Comparison of ENCODE assay signal across 25 mouse cellular contexts in the genomic region with DNA sequence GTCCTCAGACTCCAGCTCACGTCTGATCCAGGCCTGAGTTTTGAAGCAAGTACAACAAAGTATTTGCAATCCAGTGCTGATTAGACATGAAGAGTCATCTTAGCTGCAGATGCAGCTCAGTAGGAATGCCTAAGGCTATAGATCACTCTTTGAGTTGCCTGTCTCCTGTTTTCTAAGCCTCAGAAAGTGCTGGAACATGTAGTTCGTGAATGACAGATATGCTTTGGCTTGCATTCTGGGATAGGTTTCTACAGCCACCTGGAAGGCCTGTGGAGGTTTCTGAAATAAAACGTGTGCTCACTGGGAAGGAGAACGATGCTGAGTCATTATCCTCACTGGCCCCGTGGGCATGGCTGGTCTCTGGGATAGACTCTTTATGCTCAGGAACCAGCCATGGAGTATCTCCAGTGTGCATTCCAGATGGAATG. TPM values are rescaled to one million over a fixed set of nuclear protein-coding genes. Genes with fewer than 3 reads are reported as not detected.
A peak's percentile ranks its signal among the peaks of the same experiment; 100 is the strongest.
DNase-seq lines count a peak whose midpoint lies in the region; ATAC-seq lines count a peak whose summit lies in the region.
"Had no signal": no experiment of that assay in that cellular context is flagged by ENCODE, and none has a peak within 500 bp of the region (broad histone marks: within the 10 kb centered on the region; RNA-seq: fewer than 3 reads in every experiment).

No protein-coding gene starts in this region.

- H3K27ac ChIP-seq in heart, embryonic 10.5 days = no peak overlapping the region; the same call in 1 of the 2 replicates
- H3K27ac ChIP-seq in midbrain, embryonic 11.5 days (ENCODE audit: low read depth, low read length) = no peak overlapping the region
- H3K27ac ChIP-seq in midbrain, embryonic 10.5 days (replicated peaks) = no peak overlapping the region
- H3K27ac ChIP-seq in hindbrain, embryonic 14.5 days = no peak overlapping the region
- H3K27ac ChIP-seq: forebrain, embryonic 12.5 days; hindbrain, embryonic 10.5 days; hindbrain, postnatal 0 days; liver, embryonic 12.5 days; midbrain, embryonic 15.5 days; neural tube, embryonic 12.5 days had no signal

- no peak overlapping the region for H3K9ac ChIP-seq in midbrain, embryonic 11.5 days (ENCODE audit: low read length)
- no peak overlapping the region for H3K9ac ChIP-seq in hindbrain, embryonic 14.5 days
- H3K9ac ChIP-seq: forebrain, embryonic 12.5 days; kidney, embryonic 15.5 days; liver, embryonic 12.5 days; midbrain, embryonic 15.5 days; neural tube, embryonic 12.5 days; stomach, embryonic 15.5 days had no signal

- peaks cover 58% of the 10 kb centered on the region for H3K4me1 ChIP-seq in heart, embryonic 10.5 days
- H3K4me1 ChIP-seq in midbrain, embryonic 11.5 days (ENCODE audit: control insufficient read depth, insufficient read depth, low read length) = peaks cover 8% of the 10 kb centered on the region
- peaks cover 28% of the 10 kb centered on the region for H3K4me1 ChIP-seq in midbrain, embryonic 10.5 days
- peaks cover 8% of the 10 kb centered on the region; the same call in 1 of the 2 replicates for H3K4me1 ChIP-seq in hindbrain, embryonic 14.5 days (replicated peaks; ENCODE audit: control insufficient read depth, insufficient read depth, low read length)
- H3K4me1 ChIP-seq: stomach, embryonic 15.5 days had no signal

- no peaks in the 10 kb centered on the region for H3K36me3 ChIP-seq in heart, embryonic 10.5 days
- H3K36me3 ChIP-seq in midbrain, embryonic 11.5 days (ENCODE audit: control insufficient read depth, insufficient read depth, low read length) = no peaks in the 10 kb centered on the region
- H3K36me3 ChIP-seq in midbrain, embryonic 10.5 days = no peaks in the 10 kb centered on the region
- no peaks in the 10 kb centered on the region for H3K36me3 ChIP-seq in hindbrain, embryonic 14.5 days (replicated peaks; ENCODE audit: control insufficient read depth, insufficient read depth)
- H3K36me3 ChIP-seq: forebrain, embryonic 12.5 days; hindbrain, embryonic 10.5 days; kidney, embryonic 15.5 days; liver, embryonic 12.5 days; midbrain, embryonic 15.5 days; neural tube, embryonic 12.5 days; stomach, embryonic 15.5 days had no signal

- peak; percentile 51 for DNase-seq in heart, embryonic 10.5 days (ENCODE audit: low spot score)
- DNase-seq in heart, adult 18-20 months = no peak
- DNase-seq in midbrain, embryonic 11.5 days (ENCODE audit: low spot score, missing footprints) = peak; percentile 54
- no peak for DNase-seq in midbrain, embryonic 10.5 days (ENCODE audit: low spot score)
- peak; percentile 53 for DNase-seq in brain, adult 2 months (ENCODE audit: low read depth, low spot score)
- DNase-seq in lung, postnatal 14 days = no peak
- no peak for DNase-seq in hindbrain, embryonic 14.5 days (ENCODE audit: low spot score)
- DNase-seq: adrenal gland, postnatal 14 days; cerebellum, adult 8-10 months; cerebellum, postnatal 36 days; embryo, embryonic 11 days; gastrocnemius, postnatal 25 days; kidney, postnatal 4 days; lung, adult 18-20 months; thymus, postnatal 36 days had no signal

- no peaks in the 10 kb centered on the region for H3K9me3 ChIP-seq in heart, embryonic 10.5 days
- H3K9me3 ChIP-seq in midbrain, embryonic 11.5 days (ENCODE audit: control insufficient read depth, low read length) = no peaks in the 10 kb centered on the region
- H3K9me3 ChIP-seq in midbrain, embryonic 10.5 days (replicated peaks) = no peaks in the 10 kb centered on the region
- H3K9me3 ChIP-seq in hindbrain, embryonic 14.5 days (ENCODE audit: control insufficient read depth, low read length) = no peaks in the 10 kb centered on the region
- H3K9me3 ChIP-seq: forebrain, embryonic 12.5 days; hindbrain, embryonic 10.5 days; kidney, embryonic 15.5 days; liver, embryonic 12.5 days; megakaryocyte, embryonic 14.5 days; midbrain, embryonic 15.5 days; neural tube, embryonic 12.5 days; stomach, embryonic 15.5 days had no signal

- no peak overlapping the region for H3K4me2 ChIP-seq in midbrain, embryonic 11.5 days
- no peak overlapping the region for H3K4me2 ChIP-seq in hindbrain, embryonic 14.5 days (replicated peaks)
- H3K4me2 ChIP-seq: forebrain, embryonic 12.5 days; kidney, embryonic 15.5 days; liver, embryonic 12.5 days; midbrain, embryonic 15.5 days; neural tube, embryonic 12.5 days; stomach, embryonic 15.5 days had no signal

- H3K27me3 ChIP-seq in heart, embryonic 10.5 days (ENCODE audit: insufficient read depth, poor library complexity, severe bottlenecking) = no peaks in the 10 kb centered on the region
- no peaks in the 10 kb centered on the region for H3K27me3 ChIP-seq in midbrain, embryonic 11.5 days (ENCODE audit: control insufficient read depth, insufficient read depth, low read length)
- no peaks in the 10 kb centered on the region for H3K27me3 ChIP-seq in midbrain, embryonic 10.5 days (ENCODE audit: low read depth, poor library complexity, severe bottlenecking)
- no peaks in the 10 kb centered on the region for H3K27me3 ChIP-seq in hindbrain, embryonic 14.5 days (ENCODE audit: control insufficient read depth, insufficient read depth, low read length)
- H3K27me3 ChIP-seq: forebrain, embryonic 12.5 days; kidney, embryonic 15.5 days; liver, embryonic 12.5 days; midbrain, embryonic 15.5 days; neural tube, embryonic 12.5 days; stomach, embryonic 15.5 days had no signal

- ATAC-seq in midbrain, embryonic 11.5 days (ENCODE audit: low FRiP score) = no peak
- no peak for ATAC-seq in hindbrain, embryonic 14.5 days (ENCODE audit: low FRiP score)
- ATAC-seq: hindbrain, postnatal 0 days; intestine, embryonic 16.5 days; liver, embryonic 12.5 days; midbrain, embryonic 15.5 days had no signal

- no peak overlapping the region for H3K4me3 ChIP-seq in heart, embryonic 10.5 days
- H3K4me3 ChIP-seq in midbrain, embryonic 11.5 days (ENCODE audit: low read depth, low read length) = no peak overlapping the region
- H3K4me3 ChIP-seq in midbrain, embryonic 10.5 days = no peak overlapping the region
- no peak overlapping the region for H3K4me3 ChIP-seq in hindbrain, embryonic 14.5 days (replicated peaks; ENCODE audit: low read length)
- H3K4me3 ChIP-seq: forebrain, embryonic 12.5 days; hindbrain, embryonic 10.5 days; kidney, embryonic 15.5 days; liver, embryonic 12.5 days; megakaryocyte, embryonic 14.5 days; midbrain, embryonic 15.5 days; neural tube, embryonic 12.5 days; stomach, embryonic 15.5 days had no signal

- 68% methylated on average over 5 of the region's 5 CpGs for WGBS in heart, embryonic 10.5 days
- WGBS in midbrain, embryonic 11.5 days = 83% methylated on average over 5 of the region's 5 CpGs
- WGBS in midbrain, embryonic 10.5 days = 84% methylated on average over 5 of the region's 5 CpGs
- 70% methylated on average over 5 of the region's 5 CpGs for WGBS in hindbrain, embryonic 14.5 days

RNA-seq across cellular contexts. Expression of gene Maml2, which starts 16.8 kb away (rescaled TPM):
- 7.3 and 9.6 TPM in 2 replicates for polyA plus RNA-seq in heart, embryonic 10.5 days (2016; fragmentation: Nextera tagmentation; extraction: Ambion mirVana)
- total RNA-seq in heart, adult 18-20 months (2021) = 1 to 10 TPM; 5.3 to 6.0 TPM
- 10.3 and 10.7 TPM in 2 replicates for polyA plus RNA-seq in midbrain, embryonic 11.5 days (2014; fragmentation: Nextera tagmentation; extraction: Ambion mirVana)
- polyA plus RNA-seq in midbrain, embryonic 10.5 days (2016; fragmentation: Nextera tagmentation; extraction: Ambion mirVana) = 8.6 and 11.5 TPM in 2 replicates
- 10.8 and 11.6 TPM in 2 replicates for polyA plus RNA-seq in hindbrain, embryonic 14.5 days (2014; fragmentation: Nextera tagmentation; extraction: Ambion mirVana)

Comparison
In these comparisons a context has a peak if more than half of its experiments do, and no peak if none do; other contexts are left out.
1. DNase-seq: peak in heart, embryonic 10.5 days (single experiment), midbrain, embryonic 11.5 days (single experiment) and brain, adult 2 months (single experiment); none in heart, adult 18-20 months (0 of 2), midbrain, embryonic 10.5 days (single experiment), lung, postnatal 14 days (single experiment) and hindbrain, embryonic 14.5 days (single experiment).